Mouse (Mus musculus) G1E-ER4 (cell line): ENCODE results near the gene Phyhipl. TPM values are rescaled to one million over a fixed set of nuclear protein-coding genes. Genes with fewer than 3 reads are reported as not detected.

Experiments
- GATA1 ChIP-seq: IDR thresholded peaks from one replicate; pipeline ENCODE4 v1.8.0; 2012; ENCODE audit warnings: low read length, inconsistent platforms
- polyA plus RNA-seq: library from polyadenylated mRNA; stranded (reverse); fragments of >175 nt; gene quantifications from 2 replicates; pipeline ENCODE4 v1.2.3, GENCODE M21; 2012

Phyhipl gene
- polyA plus RNA-seq, 1 experiment: not detected

DNA sequence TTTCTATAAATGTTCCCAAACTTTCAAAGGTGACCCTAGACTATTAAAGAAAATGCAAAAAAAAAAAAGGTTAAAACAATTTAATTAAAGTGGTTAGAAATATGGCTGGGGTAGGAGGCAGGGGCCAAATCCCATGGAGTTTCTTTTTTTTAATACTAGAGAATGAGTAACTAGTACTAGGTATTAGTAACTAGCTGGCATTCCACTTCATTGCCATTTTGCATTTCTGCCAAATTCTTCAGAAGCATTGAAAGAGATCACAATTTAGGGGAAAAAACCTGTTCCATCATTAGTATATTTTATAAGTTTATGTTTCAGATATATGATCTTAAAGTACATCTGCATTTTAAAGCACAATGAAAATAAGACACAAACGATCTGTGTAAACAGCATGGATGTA, 71.6 kb downstream of the Phyhipl start:
- TF ChIP-seq GATA1: no peak

DNA sequence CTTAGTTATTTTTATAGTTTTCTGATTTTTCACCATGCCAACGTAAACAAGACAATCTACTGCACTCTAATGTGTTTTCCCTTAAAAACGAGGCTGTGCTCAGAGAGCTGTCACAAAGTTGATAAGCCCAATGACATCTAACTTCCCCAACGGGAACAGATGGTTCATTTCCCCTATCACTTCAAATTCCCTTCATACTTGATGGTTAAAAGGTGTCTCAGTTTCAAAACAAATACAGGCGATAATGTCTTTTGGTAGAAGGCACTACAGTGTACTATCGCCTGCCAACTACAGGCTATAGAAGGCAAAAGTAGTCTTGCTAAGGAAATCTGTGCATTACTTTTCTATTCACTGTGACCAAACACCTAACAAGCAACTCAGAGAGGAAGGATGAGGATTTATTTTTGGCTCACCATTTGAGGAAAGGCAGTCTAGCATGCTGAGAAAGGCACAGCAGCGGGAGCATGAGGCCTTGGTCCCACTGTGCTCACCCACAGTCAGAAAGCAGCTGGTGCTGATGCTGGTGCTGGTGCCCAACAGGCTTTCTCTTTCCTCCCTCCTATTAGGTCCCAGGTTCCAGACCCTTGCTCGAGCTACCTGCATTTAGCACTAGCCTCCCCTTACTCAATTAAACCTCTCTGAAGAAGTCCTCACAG, 74.1 kb downstream of the Phyhipl start:
- TF ChIP-seq GATA1: no peak

GRCm38 (mm10) chr10:70563636-70564035, 92.1 kb downstream of the Phyhipl start:
- TF ChIP-seq GATA1: no peak

DNA sequence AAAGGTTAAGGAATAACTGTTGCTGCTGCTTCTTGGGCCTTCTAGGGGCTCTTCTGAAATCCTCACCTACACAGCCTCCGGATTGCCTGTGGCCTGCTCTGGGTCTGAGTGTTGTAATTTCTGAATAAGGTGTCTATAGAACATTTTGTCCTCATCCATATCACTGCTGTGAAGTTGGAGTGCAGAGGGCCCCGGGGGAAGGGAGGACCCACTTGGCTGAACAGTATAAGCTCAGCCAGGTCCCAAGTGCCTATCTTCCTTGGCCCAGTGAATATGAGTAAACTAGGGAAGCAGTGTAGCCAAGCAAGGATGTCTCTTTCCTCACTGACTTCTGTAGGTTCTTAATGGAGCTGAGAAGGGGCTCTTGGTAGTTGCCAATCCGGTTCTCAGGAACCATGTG, 103.2 kb downstream of the Phyhipl start:
- no peak for TF ChIP-seq GATA1

GRCm38 (mm10) chr10:70542857-70543256, 112.9 kb downstream of the Phyhipl start:
- TF ChIP-seq GATA1: no peak

GRCm38 (mm10) chr10:70540456-70541195, 115.1 kb downstream of the Phyhipl start:
- TF ChIP-seq GATA1: no peak

DNA sequence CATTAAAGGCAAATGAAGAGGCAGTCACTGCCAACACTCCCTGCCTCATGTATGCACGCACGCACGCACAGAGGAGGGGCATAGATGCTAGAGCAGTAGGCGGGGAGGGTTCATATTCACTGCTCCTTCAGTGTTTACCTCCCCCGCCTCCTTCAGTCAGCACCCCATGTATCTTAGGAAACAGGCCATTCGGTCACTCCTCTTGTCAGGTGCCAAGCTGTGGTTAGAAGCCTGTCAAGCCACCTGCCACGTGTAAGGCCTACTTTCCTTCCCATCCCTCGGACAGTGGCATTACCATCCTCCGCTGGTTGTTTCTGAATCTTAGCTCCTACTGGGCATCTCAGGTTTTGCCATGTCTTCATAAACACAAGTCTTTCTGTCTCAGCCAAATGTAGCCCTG, 116.5 kb downstream of the Phyhipl start:
- no peak for TF ChIP-seq GATA1

DNA sequence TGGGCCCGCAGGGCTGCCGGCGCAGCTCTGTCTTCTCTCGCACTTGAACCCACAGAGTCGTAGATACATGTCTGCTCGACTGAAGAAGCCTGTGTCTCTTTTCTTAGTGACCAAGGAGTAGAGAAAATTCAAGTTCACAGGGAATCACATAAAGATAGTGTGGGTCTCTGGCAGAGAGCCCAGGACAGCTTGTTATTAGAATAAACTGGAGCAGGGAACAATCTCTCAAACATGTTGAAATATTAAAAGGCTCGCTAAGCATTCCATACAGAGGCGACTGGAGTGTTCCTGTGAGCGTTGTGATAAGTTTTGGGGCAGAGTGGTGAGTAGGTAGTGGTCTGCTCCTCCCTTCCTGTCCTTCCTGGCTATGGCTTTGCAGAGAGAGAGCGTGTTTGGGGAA, 118.1 kb downstream of the Phyhipl start:
- TF ChIP-seq GATA1: no peak

DNA sequence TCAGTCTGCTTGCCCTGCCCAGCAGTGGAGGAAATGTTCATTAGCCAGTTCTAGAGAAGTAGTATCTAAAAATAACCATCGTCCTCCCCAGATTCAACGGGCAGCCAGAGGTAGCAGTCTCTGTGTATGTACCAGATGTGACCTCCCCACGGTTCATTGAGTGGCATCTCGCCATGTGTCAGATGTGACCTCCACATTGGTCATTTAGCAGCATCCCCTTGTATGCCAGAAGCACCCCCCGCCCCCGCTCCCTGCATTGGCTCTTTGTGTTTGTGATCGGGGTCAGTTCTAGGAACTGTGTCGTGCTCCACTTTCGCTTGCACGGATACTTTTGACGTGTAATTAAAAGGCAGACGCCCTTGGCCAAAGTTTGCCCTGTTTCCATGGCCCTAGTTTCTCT, 120.4 kb downstream of the Phyhipl start:
- TF ChIP-seq GATA1: no peak

DNA sequence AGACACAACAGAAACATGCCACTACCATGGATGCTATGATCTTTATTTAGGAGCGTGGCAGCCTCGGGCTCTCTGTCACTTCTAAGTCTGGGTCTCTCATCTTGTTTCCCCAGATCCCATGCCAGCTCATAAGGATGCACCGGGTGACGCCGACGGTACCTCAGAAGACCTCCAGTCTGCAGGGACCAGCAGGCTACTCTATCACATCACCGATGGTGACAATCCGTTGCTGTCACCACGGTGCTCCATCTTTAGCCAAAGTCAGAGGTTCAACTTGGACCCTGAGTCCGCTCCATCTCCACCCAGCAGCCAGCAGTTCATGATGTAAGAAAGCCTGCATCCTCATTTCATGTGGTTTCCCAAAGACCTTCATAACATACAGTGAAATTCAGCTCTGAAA, 121.2 kb downstream of the Phyhipl start:
- TF ChIP-seq GATA1: no peak

DNA sequence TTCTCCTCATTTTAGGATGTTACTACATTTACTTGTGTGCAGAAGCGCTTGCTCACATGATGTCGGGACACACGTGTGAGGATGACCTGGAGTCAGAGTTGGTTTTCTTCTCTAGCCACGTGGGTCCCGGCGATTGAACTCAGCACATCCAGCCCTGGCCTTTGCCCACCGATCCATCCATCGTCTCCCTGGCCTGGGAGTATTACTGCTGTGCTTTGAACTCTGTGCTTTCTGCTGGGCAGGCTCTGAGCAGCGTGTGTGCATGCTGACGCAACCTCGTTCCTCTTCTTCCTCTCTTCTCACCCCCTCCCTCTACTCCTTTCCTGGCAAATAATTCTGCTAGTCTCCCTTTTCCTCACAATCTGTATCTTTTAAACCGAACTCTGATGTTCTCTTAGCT, 121.8 kb downstream of the Phyhipl start:
- no peak for TF ChIP-seq GATA1

DNA sequence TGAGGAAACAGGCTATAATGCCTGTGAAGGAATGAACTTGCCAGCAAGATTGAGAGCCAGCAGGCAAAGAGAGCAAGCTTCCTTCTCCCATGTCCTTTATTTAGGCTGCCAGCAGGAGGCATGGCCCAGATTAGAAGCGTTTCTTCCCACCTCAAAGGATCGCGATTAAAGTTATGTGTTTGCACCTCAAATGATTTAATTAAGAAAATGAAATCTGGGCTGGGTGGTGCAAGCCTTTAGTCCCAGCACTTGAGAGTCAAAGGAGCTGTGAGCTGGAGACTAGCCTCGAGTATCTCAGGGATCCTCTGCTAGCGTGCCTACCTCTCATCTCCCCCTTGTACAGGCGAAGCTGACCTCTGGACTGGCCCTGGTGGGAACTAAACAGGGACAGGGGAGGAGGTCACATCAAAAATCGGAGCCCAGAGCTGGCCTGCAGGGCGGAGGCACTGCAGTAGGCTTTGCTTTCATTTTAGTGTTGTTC, 122.4 kb downstream of the Phyhipl start:
- no peak for TF ChIP-seq GATA1

GRCm38 (mm10) chr10:70532249-70532648, 123.5 kb downstream of the Phyhipl start:
- no peak for TF ChIP-seq GATA1

DNA sequence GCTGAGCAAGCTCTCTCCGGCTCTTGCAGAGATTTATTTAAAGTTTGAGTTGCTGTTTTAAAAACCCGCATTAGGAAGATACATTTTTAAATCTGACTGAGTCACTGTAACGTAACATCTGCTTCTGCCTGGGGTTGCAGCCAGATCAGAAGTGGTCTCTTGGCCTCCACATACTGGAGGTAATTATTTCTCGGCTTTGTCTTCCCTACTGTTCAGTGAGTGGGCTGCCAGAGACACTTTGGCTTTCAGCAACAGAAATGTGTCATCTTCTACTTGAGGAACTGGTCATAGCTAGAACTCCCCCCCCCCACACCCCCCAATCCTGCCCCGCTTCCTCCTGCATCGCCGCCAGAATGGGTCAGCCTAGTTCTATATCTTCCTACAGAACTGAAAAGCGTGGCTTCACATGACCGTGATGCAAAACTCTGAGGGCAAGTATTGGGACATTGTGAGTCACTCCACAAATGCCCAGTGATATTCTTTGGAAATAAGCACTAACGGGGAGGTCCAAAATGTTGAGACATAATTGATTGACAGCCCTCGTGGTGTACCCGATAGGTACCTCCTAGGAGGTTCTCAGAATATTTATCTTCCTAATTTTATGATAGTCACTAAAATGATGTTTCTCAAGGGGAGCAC, 125.5 kb downstream of the Phyhipl start:
- TF ChIP-seq GATA1: no peak

- TF ChIP-seq GATA1: no peak
Measured at GRCm38 (mm10) chr10:70521379-70521778, 134.4 kb downstream of the Phyhipl start.

GRCm38 (mm10) chr10:70520143-70521131, 135.3 kb downstream of the Phyhipl start:
- no peak for TF ChIP-seq GATA1
